Mouse (Mus musculus): ENCODE measurements around the gene Zscan29.
"Not testable (repeated sequence)": the region's sequence is repeated elsewhere in the genome, so short reads cannot be mapped to it uniquely, and the experiment has no call there.

The Zscan29 gene

GRCm38 (mm10) chr2:121137371-121137770, 33.6 kb downstream of the Zscan29 start:
- no peak for DNase-seq (ENCODE audit: low spot score)

- DNase-seq (ENCODE audit: low spot score) = no peak
These were observed 38.1 kb downstream of the Zscan29 start for GRCm38 (mm10) chr2:121132822-121133221.

GRCm38 (mm10) chr2:121128865-121129620, 41.9 kb downstream of the Zscan29 start:
- DNase-seq (ENCODE audit: low spot score) = no peak

- DNase-seq (ENCODE audit: low spot score) = no peak
These were observed 43.4 kb downstream of the Zscan29 start for GRCm38 (mm10) chr2:121127536-121127935.

- DNase-seq (ENCODE audit: low spot score) = not testable (repeated sequence)
These were observed 44.6 kb downstream of the Zscan29 start for GRCm38 (mm10) chr2:121126302-121126701.

GRCm38 (mm10) chr2:121119260-121119659, 51.7 kb downstream of the Zscan29 start:
- DNase-seq (ENCODE audit: low spot score) = no peak

GRCm38 (mm10) chr2:121115418-121115817, 55.5 kb downstream of the Zscan29 start:
- DNase-seq (ENCODE audit: low spot score) = no peak

GRCm38 (mm10) chr2:121109695-121110094, 61.2 kb downstream of the Zscan29 start, which contains the start of gene Tgm7:
Gene Tgm7 (minus strand): TSS chr2:121109795.
- no peak for DNase-seq (ENCODE audit: low spot score)
